Mouse (Mus musculus) 3T3-L1 (cell line): ENCODE results near the gene Gm17545.

ENCODE experiments used
- DNase-seq: peaks from one replicate; pipeline ENCODE4 v3.0.0-alpha.2; 2015; ENCODE audit warnings: low read depth, low spot score

Gene Gm17545

GRCm38 (mm10) chr9:22445123-22445522 is 9.0 kb upstream of the Gm17545 start:
- DNase-seq: no peak

- no peak for DNase-seq
These were observed 6.9 kb upstream of the Gm17545 start for GRCm38 (mm10) chr9:22447213-22447612.

- no peak for DNase-seq
These were observed 5.7 kb upstream of the Gm17545 start for GRCm38 (mm10) chr9:22448420-22448819.

- peak; percentile 6 for DNase-seq
These were observed 4.9 kb upstream of the Gm17545 start for GRCm38 (mm10) chr9:22449209-22449608.

GRCm38 (mm10) chr9:22452697-22453096 is 1.4 kb upstream of the Gm17545 start:
- DNase-seq: no peak

GRCm38 (mm10) chr9:22453501-22453924 is 577 bp upstream of the Gm17545 start:
- no peak for DNase-seq

GRCm38 (mm10) chr9:22455041-22455440 is 951 bp downstream of the Gm17545 start:
- DNase-seq: no peak

- DNase-seq: no peak
These were observed 3.2 kb downstream of the Gm17545 start for GRCm38 (mm10) chr9:22457142-22457835.

- DNase-seq: peak; percentile 40
These were observed 7.9 kb downstream of the Gm17545 start for GRCm38 (mm10) chr9:22461946-22462345.

GRCm38 (mm10) chr9:22466212-22466611 is 12.1 kb downstream of the Gm17545 start:
- no peak for DNase-seq

- peak; percentile 40 for DNase-seq
These were observed 13.5 kb downstream of the Gm17545 start for GRCm38 (mm10) chr9:22467371-22468169.

- peak; percentile 83 for DNase-seq
These were observed 14.2 kb downstream of the Gm17545 start for GRCm38 (mm10) chr9:22468170-22468898.

- DNase-seq: peak; percentile 20
These were observed 14.8 kb downstream of the Gm17545 start for GRCm38 (mm10) chr9:22468899-22469259.

- no peak for DNase-seq
These were observed 15.6 kb downstream of the Gm17545 start, which contains the start of gene Rp9 for GRCm38 (mm10) chr9:22469643-22470042. TSS of gene Rp9 (minus strand) at chr9:22469743.

- peak; percentile 93 for DNase-seq
These were observed 21.4 kb downstream of the Gm17545 start, which contains the start of gene Bbs9 for GRCm38 (mm10) chr9:22475424-22475868. TSS of gene Bbs9 (plus strand) at chr9:22475715.

- DNase-seq: peak; percentile 28
These were observed 22.2 kb downstream of the Gm17545 start for GRCm38 (mm10) chr9:22476265-22476664.

- DNase-seq: no peak
These were observed 24.9 kb downstream of the Gm17545 start for GRCm38 (mm10) chr9:22478946-22479345.

- DNase-seq: peak; percentile 48
These were observed 29.9 kb downstream of the Gm17545 start for GRCm38 (mm10) chr9:22483866-22484561.

- DNase-seq: peak; percentile 11
These were observed 30.6 kb downstream of the Gm17545 start for GRCm38 (mm10) chr9:22484562-22485308.

GRCm38 (mm10) chr9:22486211-22486610 is 32.1 kb downstream of the Gm17545 start:
- DNase-seq: peak; percentile 21

GRCm38 (mm10) chr9:22488963-22489362 is 34.9 kb downstream of the Gm17545 start:
- DNase-seq: no peak
